Mouse (Mus musculus) testis, adult 2 months (tissue): ENCODE measurements around the gene A830031A19Rik.

Experiments
- CTCF ChIP-seq: fragments of 200-500 bp; IDR thresholded peaks from 2 replicates; pipeline ENCODE4 v1.5.1; 2012; ENCODE audit warnings: low read depth, mild to moderate bottlenecking, inconsistent platforms, low read length, moderate library complexity; ENCODE audit not compliant: control insufficient read depth, insufficient read depth, insufficient replicate concordance
- POLR2A ChIP-seq: fragments of 200-500 bp; IDR thresholded peaks from 2 replicates; pipeline ENCODE4 v1.6.1; 2012; ENCODE audit warnings: low read depth, mild to moderate bottlenecking, inconsistent platforms, low read length, moderate library complexity; ENCODE audit not compliant: control insufficient read depth

DNA sequence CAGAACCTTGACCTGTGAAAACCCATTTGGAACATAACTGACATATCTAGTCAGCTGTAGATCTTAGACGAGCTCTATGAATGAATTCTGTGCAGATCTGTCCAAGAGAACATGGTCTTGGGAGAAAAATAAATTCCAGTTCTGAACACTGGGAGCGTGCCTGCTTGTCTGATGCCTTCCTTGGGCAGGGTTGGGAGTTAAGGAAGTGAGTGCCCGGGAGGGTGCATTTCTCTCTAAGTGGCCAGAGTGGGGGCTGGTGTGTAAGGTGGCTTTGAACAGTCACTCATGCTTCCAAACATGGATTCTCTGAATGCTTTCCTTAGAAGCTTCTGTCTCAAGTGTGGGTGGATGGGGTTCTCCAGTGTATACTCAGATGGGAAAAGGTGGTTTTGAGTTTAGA, 34.1 kb upstream of the A830031A19Rik start:
- TF ChIP-seq CTCF: no peak
- no peak for TF ChIP-seq POLR2A
